Mouse (Mus musculus): ENCODE results near the gene Amigo3. TPM values are rescaled to one million over a fixed set of nuclear protein-coding genes. Genes with fewer than 3 reads are reported as not detected.

Gene Amigo3
- polyA plus RNA-seq, 1 experiment from 2014 or later, result 3.1 TPM

DNA sequence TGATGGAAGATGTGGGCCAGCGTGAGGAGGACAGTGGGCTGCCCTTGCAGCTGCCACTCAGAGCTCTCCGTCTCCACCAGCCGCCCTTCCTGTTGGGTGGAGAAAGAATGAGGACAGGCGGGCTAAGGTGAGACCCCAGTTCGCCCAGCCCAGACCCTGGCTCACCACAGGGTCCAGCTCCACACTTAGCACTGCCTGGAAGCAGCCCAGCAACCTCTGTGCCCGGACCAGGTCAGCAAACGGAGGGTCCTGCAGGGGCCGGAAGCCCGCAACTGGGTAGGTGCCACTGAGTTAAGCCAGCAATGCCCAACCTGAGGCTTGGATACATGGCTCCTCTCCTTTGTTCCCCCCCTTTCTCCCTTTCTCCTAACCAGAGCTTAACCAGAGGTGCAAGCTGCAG lies 16.0 kb downstream of the Amigo3 start:
- no peak for ATAC-seq (ENCODE audit: insufficient read depth)
- no peak for TF ChIP-seq CTCF (IDR thresholded peaks at IDR 0.05; ENCODE audit: low read depth)
- no peaks in the 10 kb centered on the region for H3K4me1 ChIP-seq (ENCODE audit: insufficient read depth)
- H3K4me3 ChIP-seq (ENCODE audit: low read depth, low read length), result no peak overlapping the region
- no peak overlapping the region for H3K4me2 ChIP-seq
- 89% methylated on average over 9 of the region's 9 CpGs for WGBS
- no peaks in the 10 kb centered on the region for H3K9me3 ChIP-seq (ENCODE audit: low read depth, low read length)
- no peaks in the 10 kb centered on the region for H3K27me3 ChIP-seq (ENCODE audit: insufficient read depth, low read length)
- H3K9ac ChIP-seq, result no peak overlapping the region
- no peak for DNase-seq
- peaks cover 33% of the 10 kb centered on the region for H3K36me3 ChIP-seq (ENCODE audit: insufficient read depth)
- H3K27ac ChIP-seq (ENCODE audit: low read depth), result no peak overlapping the region

DNA sequence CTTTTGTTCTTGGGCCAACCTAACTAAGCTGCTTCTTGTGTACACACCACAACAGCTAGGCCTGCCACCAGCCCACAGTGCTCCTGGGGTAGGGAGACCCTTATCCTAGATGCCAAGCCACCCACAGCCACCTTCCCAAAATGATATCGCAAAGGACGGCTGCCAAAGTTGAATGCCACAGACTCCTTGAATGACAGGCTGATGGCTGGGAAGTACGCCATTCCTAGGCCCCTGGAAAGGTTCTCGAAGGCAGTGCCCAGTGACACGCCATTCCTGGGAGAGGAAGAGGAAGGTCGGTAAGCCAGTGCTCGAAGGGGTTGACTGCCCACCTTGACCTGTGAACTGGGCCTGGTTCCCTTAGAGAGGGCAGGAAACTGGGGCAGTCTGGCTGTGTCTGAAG lies 16.6 kb downstream of the Amigo3 start:
- Histone ChIP-seq H3K9ac (no peak overlapping the region), H3K4me2 (no peak overlapping the region), H3K4me1 (ENCODE audit: insufficient read depth) (no peaks in the 10 kb centered on the region), H3K27me3 (ENCODE audit: insufficient read depth, low read length) (no peaks in the 10 kb centered on the region), H3K36me3 (ENCODE audit: insufficient read depth) (peaks cover 30% of the 10 kb centered on the region), H3K27ac (ENCODE audit: low read depth) (no peak overlapping the region), H3K9me3 (ENCODE audit: low read depth, low read length) (no peaks in the 10 kb centered on the region), H3K4me3 (ENCODE audit: low read depth, low read length) (no peak overlapping the region)
- 87% methylated on average over 7 of the region's 7 CpGs for WGBS
- ATAC-seq (ENCODE audit: insufficient read depth) (no peak), DNase-seq (no peak)
- TF ChIP-seq CTCF (IDR thresholded peaks at IDR 0.05; ENCODE audit: low read depth), result no peak

DNA sequence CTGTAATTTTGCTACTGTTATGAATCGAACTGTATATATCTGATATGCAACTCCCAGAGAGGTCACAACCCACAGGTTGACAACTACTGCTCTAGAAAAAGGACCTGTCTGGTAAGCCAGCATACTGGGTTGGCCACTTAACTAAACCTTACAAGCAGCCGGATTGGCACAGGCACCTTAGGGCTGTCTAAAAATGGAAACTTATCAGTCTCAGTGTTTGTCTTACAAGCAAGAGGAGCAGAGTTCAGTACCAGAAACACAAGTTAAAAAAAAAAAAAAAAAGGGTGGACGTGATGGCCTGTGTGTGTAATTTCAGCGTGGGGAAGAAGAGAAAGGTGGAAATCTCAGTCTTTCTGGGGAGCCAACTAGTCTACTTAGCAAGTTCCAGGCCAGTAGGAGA lies 18.8 kb downstream of the Amigo3 start:
- Histone ChIP-seq H3K27me3 (ENCODE audit: insufficient read depth, low read length) (no peaks in the 10 kb centered on the region), H3K4me2 (no peak overlapping the region), H3K9ac (no peak overlapping the region), H3K27ac (ENCODE audit: low read depth) (peak overlapping the region; percentile 38; the same call in 1 of the 2 replicates), H3K36me3 (ENCODE audit: insufficient read depth) (peaks cover 21% of the 10 kb centered on the region), H3K4me3 (ENCODE audit: low read depth, low read length) (no peak overlapping the region), H3K9me3 (ENCODE audit: low read depth, low read length) (no peaks in the 10 kb centered on the region), H3K4me1 (ENCODE audit: insufficient read depth) (no peaks in the 10 kb centered on the region)
- WGBS, result 60% methylated on average over 4 of the region's 4 CpGs
- TF ChIP-seq CTCF (IDR thresholded peaks at IDR 0.05; ENCODE audit: low read depth), result no peak
- ATAC-seq (ENCODE audit: insufficient read depth) (no peak), DNase-seq (no peak)

DNA sequence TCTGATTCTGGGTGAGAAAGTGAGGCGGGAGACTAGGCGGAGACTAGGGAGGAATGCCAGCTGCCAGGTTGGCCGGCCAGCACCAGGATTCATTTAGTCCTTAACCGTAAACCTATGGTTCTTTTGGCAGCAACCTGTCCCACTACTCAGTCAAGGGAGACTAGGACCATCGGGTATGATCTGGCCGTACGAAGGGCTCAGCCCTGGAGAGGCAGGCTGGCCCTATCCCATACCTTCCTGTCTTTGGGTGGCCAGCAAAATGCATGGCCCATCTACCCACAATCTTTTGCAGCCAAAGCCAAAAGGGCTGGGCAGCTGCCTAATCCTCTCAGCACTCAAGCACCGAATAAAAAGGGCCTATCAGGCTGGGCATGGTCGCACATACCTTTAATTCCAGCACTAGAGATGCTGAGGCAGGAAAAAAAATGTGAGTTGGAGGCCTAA lies 19.5 kb downstream of the Amigo3 start:
- H3K27me3 ChIP-seq (ENCODE audit: insufficient read depth, low read length), result no peaks in the 10 kb centered on the region
- TF ChIP-seq CTCF (IDR thresholded peaks at IDR 0.05; ENCODE audit: low read depth), result no peak
- 48% methylated on average over 9 of the region's 9 CpGs for WGBS
- no peak overlapping the region for H3K9ac ChIP-seq
- no peak for DNase-seq
- no peaks in the 10 kb centered on the region for H3K4me1 ChIP-seq (ENCODE audit: insufficient read depth)
- H3K9me3 ChIP-seq (ENCODE audit: low read depth, low read length), result no peaks in the 10 kb centered on the region
- no peak overlapping the region for H3K4me2 ChIP-seq
- ATAC-seq (ENCODE audit: insufficient read depth), result no peak
- no peak overlapping the region for H3K4me3 ChIP-seq (ENCODE audit: low read depth, low read length)
- peak overlapping the region; percentile 38; the same call in 1 of the 2 replicates for H3K27ac ChIP-seq (ENCODE audit: low read depth)
- H3K36me3 ChIP-seq (ENCODE audit: insufficient read depth), result peaks cover 24% of the 10 kb centered on the region

DNA sequence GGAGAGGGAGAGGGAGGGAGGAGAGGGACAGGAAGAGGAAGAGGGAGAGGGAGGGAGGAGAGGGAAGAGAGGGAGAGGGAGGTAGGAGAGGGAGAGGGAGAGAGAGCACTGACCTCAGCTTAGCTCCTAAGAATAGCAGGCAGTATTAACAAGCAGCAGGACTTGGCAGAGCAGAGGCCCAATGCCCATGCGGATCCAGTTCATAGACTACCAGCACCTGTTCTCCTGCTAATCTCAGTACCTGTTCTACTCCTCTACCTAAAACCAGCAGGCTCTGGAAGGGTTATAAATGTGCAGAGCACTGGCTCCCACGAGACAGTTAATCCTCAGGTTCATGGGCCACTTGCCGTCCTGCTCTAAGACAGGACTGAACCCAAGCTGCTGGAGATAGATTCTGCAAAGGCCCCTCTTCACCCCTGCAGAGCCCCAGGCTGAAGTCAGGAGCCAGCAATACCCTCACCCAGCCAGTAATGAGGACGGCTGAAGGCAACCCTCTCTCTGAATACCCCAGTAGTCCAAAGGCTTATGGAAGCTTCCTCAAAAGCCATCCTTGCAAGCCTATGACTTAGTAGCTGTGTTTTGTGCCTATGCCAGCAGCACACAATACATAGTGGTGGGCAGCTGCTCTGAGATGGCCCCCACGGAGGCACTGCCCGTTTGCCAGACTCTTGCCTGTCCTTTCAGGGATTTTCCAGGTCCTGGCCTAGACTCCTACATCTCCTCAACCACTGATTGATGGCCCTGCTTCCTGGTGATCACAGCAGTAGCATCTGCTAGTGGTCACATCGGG lies 20.4 kb downstream of the Amigo3 start:
- peaks cover 24% of the 10 kb centered on the region for H3K36me3 ChIP-seq (ENCODE audit: insufficient read depth)
- no peaks in the 10 kb centered on the region for H3K27me3 ChIP-seq (ENCODE audit: insufficient read depth, low read length)
- no peak for DNase-seq
- no peaks in the 10 kb centered on the region for H3K4me1 ChIP-seq (ENCODE audit: insufficient read depth)
- no peak for ATAC-seq (ENCODE audit: insufficient read depth)
- no peak overlapping the region for H3K4me3 ChIP-seq (ENCODE audit: low read depth, low read length)
- H3K9ac ChIP-seq, result peak overlapping the region; percentile 23; the same call in 1 of the 2 replicates
- TF ChIP-seq CTCF (IDR thresholded peaks at IDR 0.05; ENCODE audit: low read depth), result no peak
- H3K27ac ChIP-seq (ENCODE audit: low read depth), result no peak overlapping the region
- no peaks in the 10 kb centered on the region for H3K9me3 ChIP-seq (ENCODE audit: low read depth, low read length)
- WGBS, result 56% methylated on average over 7 of the region's 7 CpGs
- no peak overlapping the region for H3K4me2 ChIP-seq

DNA sequence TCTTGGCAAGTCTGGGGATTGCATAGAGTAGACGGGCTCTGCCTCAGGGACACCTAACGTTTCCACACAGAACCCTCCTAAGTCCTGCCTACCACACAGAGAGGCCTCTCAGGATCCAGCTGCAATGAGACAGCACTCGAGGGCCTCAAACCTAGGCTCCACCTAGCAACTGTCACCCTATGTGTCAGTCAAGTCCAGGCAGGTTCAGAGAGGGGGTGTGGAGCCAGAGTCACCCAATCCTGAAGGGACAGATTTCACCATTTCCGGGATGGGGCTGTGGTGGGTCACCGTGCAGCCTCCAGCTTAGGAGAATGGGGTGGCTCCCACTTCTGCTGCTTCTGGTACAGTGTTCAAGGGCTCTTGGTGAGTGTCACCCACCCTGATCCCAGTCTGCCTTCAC lies 27.2 kb downstream of the Amigo3 start, which contains the start of gene Mst1:
Gene Mst1 (plus strand): TSS at position 269 of the 400 bp plus-strand sequence.
- WGBS, result 74% methylated on average over 5 of the region's 5 CpGs
- no peaks in the 10 kb centered on the region for H3K4me1 ChIP-seq (ENCODE audit: insufficient read depth)
- peak within 1 kb of the TSS; percentile 42; the same call in 1 of the 2 replicates for H3K27ac ChIP-seq (ENCODE audit: low read depth)

DNA sequence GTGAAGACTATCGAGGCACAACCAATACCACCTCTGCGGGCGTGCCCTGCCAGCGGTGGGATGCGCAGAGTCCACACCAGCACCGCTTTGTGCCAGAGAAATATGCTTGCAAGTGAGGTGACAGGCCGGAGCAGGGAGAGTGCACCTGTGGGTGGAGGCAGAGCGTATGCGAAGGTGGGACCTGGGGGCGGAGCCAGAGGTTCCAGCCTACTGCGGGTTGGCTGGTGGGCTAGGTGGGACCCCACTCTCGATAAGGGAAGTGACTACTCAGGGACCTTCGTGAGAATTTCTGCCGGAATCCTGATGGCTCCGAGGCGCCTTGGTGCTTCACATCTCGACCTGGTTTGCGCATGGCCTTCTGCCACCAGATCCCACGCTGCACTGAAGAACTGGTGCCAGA lies 29.6 kb downstream of the Amigo3 start:
- peaks cover 37% of the 10 kb centered on the region for H3K36me3 ChIP-seq (ENCODE audit: insufficient read depth)
- peak overlapping the region; percentile 45 for H3K4me2 ChIP-seq
- no peak for ATAC-seq (ENCODE audit: insufficient read depth)
- 6% methylated on average over 19 of the region's 19 CpGs for WGBS
- H3K9ac ChIP-seq, result peak overlapping the region; percentile 23; the same call in 1 of the 2 replicates
- H3K4me1 ChIP-seq (ENCODE audit: insufficient read depth), result no peaks in the 10 kb centered on the region
- H3K27ac ChIP-seq (ENCODE audit: low read depth), result no peak overlapping the region
- TF ChIP-seq CTCF (IDR thresholded peaks at IDR 0.05; ENCODE audit: low read depth), result no peak
- peak overlapping the region; percentile 14 for H3K4me3 ChIP-seq (ENCODE audit: low read depth, low read length)
- no peaks in the 10 kb centered on the region for H3K9me3 ChIP-seq (ENCODE audit: low read depth, low read length)
- peaks cover 26% of the 10 kb centered on the region for H3K27me3 ChIP-seq (ENCODE audit: insufficient read depth, low read length)
- DNase-seq, result no peak

More for the DNA sequence above, 27.2 kb downstream of the Amigo3 start, which contains the start of gene Mst1:
- TF ChIP-seq CTCF (IDR thresholded peaks at IDR 0.05; ENCODE audit: low read depth), result no peak
- Histone ChIP-seq H3K27me3 (ENCODE audit: insufficient read depth, low read length) (peaks cover 26% of the 10 kb centered on the region), H3K4me3 (ENCODE audit: low read depth, low read length) (peak within 1 kb of the TSS; percentile 85), H3K36me3 (ENCODE audit: insufficient read depth) (peaks cover 16% of the 10 kb centered on the region; the same call in 1 of the 2 replicates), H3K9ac (peak within 1 kb of the TSS; percentile 95), H3K9me3 (ENCODE audit: low read depth, low read length) (no peaks in the 10 kb centered on the region), H3K4me2 (peak within 1 kb of the TSS; percentile 73)
- ATAC-seq (ENCODE audit: insufficient read depth) (peak; percentile 28; the same call in 1 of the 2 replicates), DNase-seq (no peak)
